ENCODE assay signal across 9 mouse cellular contexts in the genomic region with DNA sequence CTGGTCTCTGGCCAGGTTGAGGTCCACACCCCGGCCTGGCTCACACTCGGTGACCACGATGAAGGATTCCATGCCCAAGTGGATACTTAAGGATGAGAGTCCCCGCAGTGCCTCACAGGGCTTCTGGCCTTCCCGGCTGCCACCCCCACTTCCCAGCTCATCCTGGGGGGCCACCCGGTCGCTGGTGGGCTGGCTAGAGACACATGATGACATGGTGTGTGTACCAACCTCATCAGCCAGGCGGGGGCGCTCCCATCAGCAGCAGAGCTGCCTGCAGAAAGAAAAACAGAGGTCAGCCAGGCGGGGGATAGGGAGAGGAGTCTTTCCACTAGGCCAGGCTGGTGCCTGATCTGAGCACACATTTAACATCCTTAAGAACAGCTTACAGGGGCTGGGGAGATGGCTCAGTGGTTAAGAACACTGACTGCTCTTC. TPM values are rescaled to one million over a fixed set of nuclear protein-coding genes. Genes with fewer than 3 reads are reported as not detected.
DNase-seq lines count a peak whose midpoint lies in the region; ATAC-seq and TF ChIP-seq lines count a peak whose summit lies in the region.
"Had no signal": no experiment of that assay in that cellular context is flagged by ENCODE, and none has a peak within 500 bp of the region (broad histone marks: within the 10 kb centered on the region; RNA-seq: fewer than 3 reads in every experiment).

No protein-coding gene starts in this region.

- peak; percentile 51 for TF ChIP-seq CTCF in lung, embryonic 14.5 days (IDR thresholded peaks at IDR 0.05; ENCODE audit: low read depth)

- H3K4me3 ChIP-seq in heart, embryonic 12.5 days, result no peak overlapping the region
- H3K4me3 ChIP-seq in lung, embryonic 14.5 days (ENCODE audit: low read depth, low read length), result no peak overlapping the region

- H3K4me2 ChIP-seq in heart, embryonic 12.5 days, result peak overlapping the region; percentile 28
- peak overlapping the region; percentile 44 for H3K4me2 ChIP-seq in lung, embryonic 14.5 days

- WGBS in heart, embryonic 12.5 days, result 42% methylated on average over 10 of the region's 10 CpGs
- 41% methylated on average over 10 of the region's 10 CpGs for whole genome bisulfite sequencing in lung, embryonic 14.5 days

- H3K27me3 ChIP-seq in heart, embryonic 12.5 days (replicated peaks), result no peaks in the 10 kb centered on the region
- H3K27me3 ChIP-seq in lung, embryonic 14.5 days (ENCODE audit: insufficient read depth, low read length), result no peaks in the 10 kb centered on the region
- H3K27me3 ChIP-seq: CH12.LX had no signal

- DNase-seq in adrenal gland, postnatal 36 days, result peak; percentile 27 to 57
- DNase-seq in adrenal gland, adult 18-20 months (ENCODE audit: low spot score in 2 of 2), result no peak
- DNase-seq in right cerebral cortex, postnatal 4 days, result peak; percentile 59
- DNase-seq in right cerebral cortex, adult 18-20 months, result no peak
- DNase-seq in lung, embryonic 14.5 days, result peak; percentile 62
- no peak for DNase-seq in frontal cortex, postnatal 14 days (ENCODE audit: low spot score in 2 of 2)
- DNase-seq in layer of hippocampus, adult 8-10 months (ENCODE audit: low spot score in 2 of 2), result no peak

- no peaks in the 10 kb centered on the region for H3K9me3 ChIP-seq in heart, embryonic 12.5 days (replicated peaks)
- no peaks in the 10 kb centered on the region for H3K9me3 ChIP-seq in lung, embryonic 14.5 days (ENCODE audit: low read depth, low read length)

- H3K9ac ChIP-seq in heart, embryonic 12.5 days, result peak overlapping the region; percentile 9; the same call in 1 of the 2 replicates
- H3K9ac ChIP-seq in lung, embryonic 14.5 days, result 0 out of 2 replicates have a peak overlapping the region, but pooled peaks have one; percentile 23

- ATAC-seq in heart, embryonic 12.5 days (ENCODE audit: insufficient number of reproducible peaks, low FRiP score), result no peak
- ATAC-seq in lung, embryonic 14.5 days (ENCODE audit: insufficient read depth), result no peak; the same call in 1 of the 2 replicates

- H3K27ac ChIP-seq in heart, embryonic 12.5 days (ENCODE audit: poor library complexity, severe bottlenecking), result peak overlapping the region; percentile 46
- peak overlapping the region; percentile 81 for H3K27ac ChIP-seq in lung, embryonic 14.5 days (ENCODE audit: low read depth)

- H3K36me3 ChIP-seq in heart, embryonic 12.5 days, result peaks cover 8% of the 10 kb centered on the region; the same call in 1 of the 2 replicates
- peaks cover 10% of the 10 kb centered on the region; the same call in 1 of the 2 replicates for H3K36me3 ChIP-seq in lung, embryonic 14.5 days (ENCODE audit: insufficient read depth)

- peaks cover 31% of the 10 kb centered on the region for H3K4me1 ChIP-seq in heart, embryonic 12.5 days (replicated peaks)
- H3K4me1 ChIP-seq in lung, embryonic 14.5 days (ENCODE audit: insufficient read depth), result no peaks in the 10 kb centered on the region

RNA-seq across cellular contexts. Expression of a gene that starts 15.2 kb away (rescaled TPM):
- 10 to 100 TPM; 25.3 to 25.9 TPM for total RNA-seq in adrenal gland, postnatal 36 days (2021)
- 10 to 100 TPM; 26.7 to 36.4 TPM for total RNA-seq in adrenal gland, adult 18-20 months (2021)
- polyA plus RNA-seq in heart, embryonic 12.5 days (2016; fragmentation: Nextera tagmentation; extraction: Ambion mirVana), result 18.4 and 19.4 TPM in 2 replicates
- polyA plus RNA-seq in lung, embryonic 14.5 days (2014; fragmentation: Nextera tagmentation; extraction: Ambion mirVana), result 35.8 and 36.2 TPM in 2 replicates
- 10 to 100 TPM; 87.3 to 96.2 (median 93.0) TPM for total RNA-seq in layer of hippocampus, adult 8-10 months (2022)

RNA-seq across cellular contexts. Expression of a gene that starts 56.7 kb away (rescaled TPM):
- 10 to 100 TPM; 33.0 to 45.8 TPM for total RNA-seq in adrenal gland, postnatal 36 days (2021)
- total RNA-seq in adrenal gland, adult 18-20 months (2021), result 10 to 100 TPM; 36.2 to 41.3 TPM
- 15.6 and 17.5 TPM in 2 replicates for polyA plus RNA-seq in heart, embryonic 12.5 days (2016; fragmentation: Nextera tagmentation; extraction: Ambion mirVana)
- polyA plus RNA-seq in lung, embryonic 14.5 days (2014; fragmentation: Nextera tagmentation; extraction: Ambion mirVana), result 13.1 and 15.7 TPM in 2 replicates
- total RNA-seq in layer of hippocampus, adult 8-10 months (2022), result 10 to 100 TPM; 16.6 to 28.6 (median 20.2) TPM

RNA-seq across cellular contexts. Expression of a gene that starts 57.1 kb away (rescaled TPM):
- 100 to 1,000 TPM; 154 to 181 TPM for total RNA-seq in adrenal gland, postnatal 36 days (2021)
- 100 to 1,000 TPM; 148 to 156 TPM for total RNA-seq in adrenal gland, adult 18-20 months (2021)
- 342 and 343 TPM in 2 replicates for polyA plus RNA-seq in heart, embryonic 12.5 days (2016; fragmentation: Nextera tagmentation; extraction: Ambion mirVana)
- polyA plus RNA-seq in lung, embryonic 14.5 days (2014; fragmentation: Nextera tagmentation; extraction: Ambion mirVana), result 459 and 472 TPM in 2 replicates
- 100 to 1,000 TPM; 192 to 236 (median 203) TPM for total RNA-seq in layer of hippocampus, adult 8-10 months (2022)

Comparison
In these comparisons a context has a peak if more than half of its experiments do, and no peak if none do; other contexts are left out.
1. DNase-seq: peak in adrenal gland, postnatal 36 days (2 of 2), right cerebral cortex, postnatal 4 days (single experiment) and lung, embryonic 14.5 days (single experiment); none in adrenal gland, adult 18-20 months (0 of 2), right cerebral cortex, adult 18-20 months (single experiment), frontal cortex, postnatal 14 days (0 of 2) and layer of hippocampus, adult 8-10 months (0 of 2).